Mouse (Mus musculus) monocyte, adult 2 months (primary cell): ENCODE results near the gene Dnajb12.

ENCODE experiments used
- DNase-seq, 2 experiments: peaks; one replicate each; pipeline ENCODE4 v3.0.0; 2022; ENCODE audit warnings: low spot score in 2 of 2, low read depth in 1 of 2

Gene Dnajb12

DNA sequence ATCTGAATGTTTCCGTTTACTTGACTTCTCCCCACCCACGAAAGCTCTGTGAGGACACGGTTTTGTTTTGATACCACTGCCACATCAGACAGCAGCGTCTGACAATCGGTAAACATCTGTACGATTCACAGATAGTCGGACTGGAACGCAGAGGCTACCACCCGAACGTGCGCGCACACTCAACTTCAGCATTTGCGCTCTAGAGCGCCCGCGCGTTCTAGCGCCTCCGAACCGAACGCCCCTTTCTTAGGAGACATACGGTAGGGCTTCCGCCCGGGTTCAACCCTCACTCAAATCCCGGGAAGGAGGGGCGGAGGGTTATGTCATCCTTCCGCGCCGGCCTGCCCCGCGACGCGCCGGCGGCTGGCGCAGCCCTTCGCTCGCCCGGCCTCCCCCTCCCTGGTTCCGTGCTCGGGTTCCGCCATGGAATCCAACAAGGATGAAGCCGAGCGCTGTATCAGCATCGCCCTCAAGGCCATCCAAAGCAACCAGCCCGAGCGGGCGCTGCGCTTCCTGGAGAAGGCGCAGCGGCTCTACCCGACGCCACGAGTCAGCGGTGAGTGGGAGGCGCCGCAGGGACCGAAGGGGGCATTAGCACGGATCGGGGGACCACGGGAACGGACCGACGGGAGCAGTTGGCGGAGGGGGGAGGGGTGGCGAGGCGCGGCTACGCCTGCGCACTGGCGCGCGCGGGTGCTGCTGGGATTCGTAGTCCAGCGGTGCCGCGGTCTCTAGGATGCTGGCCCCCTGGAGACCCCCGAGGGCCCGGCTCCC lies at the start of gene Dnajb12:
TSS of gene Dnajb12 (plus strand) at position 302 of the 774 bp plus-strand sequence.
- DNase-seq = peak; percentile 76 to 86

GRCm38 (mm10) chr10:59829886-59830285 lies 49.5 kb upstream of the Dnajb12 start:
- DNase-seq = no peak

- DNase-seq = no peak
These were observed 47.4 kb upstream of the Dnajb12 start for GRCm38 (mm10) chr10:59831950-59832349.

GRCm38 (mm10) chr10:59835301-59836155 lies 43.8 kb upstream of the Dnajb12 start:
- DNase-seq = no peak

DNA sequence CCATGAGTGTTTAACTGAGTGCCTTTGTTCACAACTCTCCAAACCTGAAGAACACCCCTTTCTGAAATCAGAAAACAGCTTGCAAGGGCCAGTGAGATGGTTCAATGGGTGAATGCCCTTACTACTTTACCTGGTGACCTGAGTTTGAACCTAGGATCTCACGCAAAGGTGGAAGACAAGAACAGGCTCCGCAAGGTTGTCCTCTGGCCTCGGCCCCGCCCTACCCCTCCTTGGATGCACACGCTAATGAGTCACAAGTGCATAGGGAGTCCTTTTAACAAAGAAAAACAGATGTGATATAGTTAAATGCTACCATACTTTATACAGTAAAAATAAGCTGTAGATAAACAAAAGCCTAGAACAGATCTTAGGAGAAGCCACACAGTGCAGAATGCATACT lies 41.9 kb upstream of the Dnajb12 start:
- DNase-seq = no peak

DNA sequence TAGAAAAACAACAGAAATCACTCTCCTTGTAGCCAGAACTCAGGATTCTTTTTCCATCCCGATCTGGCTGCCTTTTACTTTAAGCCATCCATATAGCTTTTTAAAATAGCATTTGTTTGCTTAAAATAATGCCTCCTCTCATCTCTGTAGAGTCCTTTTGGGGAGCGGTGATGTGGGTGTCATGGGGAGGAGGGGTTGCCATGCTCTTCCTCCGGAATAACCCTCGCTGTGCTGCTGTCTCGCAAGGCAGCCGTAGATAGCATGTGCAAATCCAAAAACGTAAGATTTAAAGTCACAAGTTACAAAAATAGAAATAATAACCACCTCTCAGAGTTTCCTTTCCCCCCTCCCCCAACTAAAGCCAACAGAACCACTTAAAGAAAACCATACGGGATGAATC lies 37.9 kb upstream of the Dnajb12 start:
- DNase-seq = no peak

DNA sequence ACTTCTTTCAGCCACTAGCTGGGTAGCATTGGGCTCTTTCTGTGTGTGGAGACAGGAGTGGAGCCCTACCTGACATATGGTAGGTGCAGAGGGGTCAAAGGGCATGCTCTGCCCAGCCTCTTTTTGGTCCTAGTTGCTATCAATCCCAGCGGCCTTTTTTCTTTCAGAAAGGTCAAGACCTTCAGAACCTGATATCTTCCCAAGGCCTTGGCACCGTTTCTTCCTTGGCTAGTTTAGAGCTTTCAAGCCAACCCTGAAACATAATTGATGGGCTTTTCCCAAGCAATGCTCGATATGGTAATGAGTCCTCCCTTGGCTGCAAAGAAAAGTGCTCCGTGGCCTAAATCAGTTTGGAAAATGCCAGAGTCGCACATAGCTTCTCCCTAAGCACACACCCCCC lies 36.2 kb upstream of the Dnajb12 start:
- no peak for DNase-seq

GRCm38 (mm10) chr10:59844686-59845085 lies 34.7 kb upstream of the Dnajb12 start:
- DNase-seq = no peak

- no peak for DNase-seq
These were observed 32.9 kb upstream of the Dnajb12 start for GRCm38 (mm10) chr10:59846416-59846815.

GRCm38 (mm10) chr10:59848079-59848877 lies 31.1 kb upstream of the Dnajb12 start:
- DNase-seq = no peak

GRCm38 (mm10) chr10:59848953-59849352 lies 30.4 kb upstream of the Dnajb12 start:
- no peak for DNase-seq

- no peak for DNase-seq
These were observed 30.0 kb upstream of the Dnajb12 start for GRCm38 (mm10) chr10:59849371-59849770.

- no peak for DNase-seq
These were observed 22.2 kb upstream of the Dnajb12 start for GRCm38 (mm10) chr10:59857157-59857556.

DNA sequence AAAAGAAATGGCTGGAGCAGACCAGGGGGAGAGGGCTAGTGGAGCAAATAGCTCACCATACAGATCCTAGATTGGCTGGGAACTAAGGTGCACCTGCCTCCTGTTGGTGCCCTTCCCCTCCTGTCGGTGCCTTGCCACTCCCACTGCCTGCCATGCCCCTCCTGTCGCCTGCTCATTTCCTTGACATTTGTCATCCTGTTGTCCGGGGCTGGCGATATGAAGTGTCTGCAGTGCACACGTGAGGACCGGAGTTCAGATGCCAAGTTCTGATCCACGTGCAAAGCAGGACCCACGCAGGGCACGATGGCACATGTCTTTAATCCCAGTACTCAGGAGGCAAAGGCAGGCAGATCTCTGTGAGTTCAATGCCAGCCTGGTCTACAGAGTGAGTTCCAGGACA lies 18.7 kb upstream of the Dnajb12 start:
- DNase-seq = no peak

DNA sequence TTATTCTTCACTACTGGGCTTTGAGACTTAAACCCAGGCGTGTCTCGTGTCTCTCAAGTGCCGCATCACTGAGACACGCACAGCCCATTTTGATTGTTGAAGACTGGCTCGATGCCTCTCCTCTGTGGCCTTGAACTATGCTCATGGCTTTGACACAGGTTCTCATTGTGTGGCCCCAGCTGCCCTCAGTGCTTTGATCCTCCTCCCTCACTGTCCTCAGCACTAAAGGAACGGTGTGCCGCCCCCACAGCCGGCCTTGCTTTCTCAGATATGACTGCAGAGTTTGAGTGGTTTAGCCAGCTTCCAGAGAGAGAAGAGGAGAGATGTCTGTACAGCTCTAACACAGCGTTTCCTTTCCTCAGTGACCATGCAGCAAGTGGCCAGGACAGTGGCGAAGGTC lies 18.2 kb upstream of the Dnajb12 start:
- DNase-seq = no peak

- no peak for DNase-seq
These were observed 16.4 kb upstream of the Dnajb12 start for GRCm38 (mm10) chr10:59862816-59863440.

GRCm38 (mm10) chr10:59863620-59864019 lies 15.7 kb upstream of the Dnajb12 start:
- DNase-seq = no peak

DNA sequence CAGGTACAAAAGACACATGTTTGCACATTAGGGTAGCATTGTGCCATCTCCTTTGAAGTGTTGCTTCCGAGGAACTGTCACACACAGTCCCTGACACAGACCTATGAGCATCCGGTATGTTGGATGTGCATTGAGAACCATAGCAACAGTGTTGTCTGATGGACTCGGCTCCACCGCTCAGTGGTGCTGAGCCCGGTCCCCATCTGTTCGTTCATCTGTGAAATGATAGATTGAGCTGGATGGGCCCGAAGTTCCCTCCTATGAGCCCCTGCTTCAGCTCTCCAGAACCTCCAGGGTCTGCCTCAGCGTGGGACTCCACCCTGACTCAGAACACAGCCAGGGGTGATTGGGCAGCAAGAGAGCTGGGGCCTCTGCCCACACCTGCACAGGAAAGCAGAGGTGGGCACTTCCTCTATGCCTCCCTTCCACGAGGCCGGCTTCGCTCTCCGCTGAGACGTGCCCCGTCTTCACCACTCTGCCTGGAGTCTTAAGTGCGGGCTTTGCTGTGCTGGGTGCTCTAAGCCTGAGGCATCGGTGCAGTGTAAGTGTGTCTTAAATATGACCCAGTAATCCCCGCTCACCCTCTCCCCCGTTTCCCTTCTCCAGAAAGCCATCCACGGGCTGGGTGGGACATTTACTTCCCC lies 15.0 kb upstream of the Dnajb12 start:
- DNase-seq = no peak

- DNase-seq = peak; percentile 50 to 67
These were observed 14.3 kb upstream of the Dnajb12 start for GRCm38 (mm10) chr10:59864884-59865726.

- no peak for DNase-seq
These were observed 11.1 kb upstream of the Dnajb12 start for GRCm38 (mm10) chr10:59868266-59868665.
